Mouse (Mus musculus) skeletal muscle tissue, postnatal 0 days (tissue): ENCODE results near the gene Fbxo45. TPM values are rescaled to one million over a fixed set of nuclear protein-coding genes. Genes with fewer than 3 reads are reported as not detected.
A peak's percentile ranks its signal among the peaks of the same experiment; 100 is the strongest.

Experiments
- microRNA counts: library from miRNA; unstranded; fragments of <30 nt; microRNA quantifications from one replicate; lab custom pipeline; 2015
- microRNA-seq, 2 experiments: library from miRNA; unstranded; fragments of <30 nt; microRNA quantifications; one replicate each; pipeline ENCODE4; 2016
- polyA plus RNA-seq: library from polyadenylated mRNA; unstranded; fragments of >200 nt; fragmentation: Nextera tagmentation; extraction: Ambion mirVana; gene quantifications from 2 replicates; pipeline ENCODE4 v1.2.1, GENCODE M21; 2015

Fbxo45 gene
- 4.6 and 5.6 TPM in 2 replicates for polyA plus RNA-seq

DNA sequence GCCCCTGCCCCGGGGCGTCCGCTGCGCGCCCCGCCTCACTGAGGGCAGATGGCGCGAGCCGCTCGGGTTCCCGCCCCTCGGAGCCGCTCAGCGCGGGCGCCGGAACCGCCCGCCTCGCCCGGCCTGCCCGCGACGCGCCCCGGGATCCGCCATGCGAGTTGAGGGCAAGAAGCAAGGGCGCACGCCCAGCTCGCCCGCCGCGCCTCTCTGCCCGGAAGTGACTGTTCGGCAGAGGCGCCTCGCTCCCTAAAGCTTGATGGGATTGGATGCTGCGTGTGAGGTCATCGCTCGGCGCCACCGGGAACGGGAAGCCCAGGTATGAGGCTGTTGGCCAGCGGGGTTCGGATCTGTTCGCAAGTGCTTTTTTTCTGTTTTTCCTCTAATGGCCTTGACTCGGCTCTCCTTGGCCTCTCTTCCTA lies at the start of gene Fbxo45, which contains the start of gene Wdr53:
Gene Fbxo45, minus strand, starts transcription at position 207 of the 419 bp plus-strand sequence.
Gene Wdr53, plus strand, starts transcription at position 276 of the 419 bp plus-strand sequence.

DNA sequence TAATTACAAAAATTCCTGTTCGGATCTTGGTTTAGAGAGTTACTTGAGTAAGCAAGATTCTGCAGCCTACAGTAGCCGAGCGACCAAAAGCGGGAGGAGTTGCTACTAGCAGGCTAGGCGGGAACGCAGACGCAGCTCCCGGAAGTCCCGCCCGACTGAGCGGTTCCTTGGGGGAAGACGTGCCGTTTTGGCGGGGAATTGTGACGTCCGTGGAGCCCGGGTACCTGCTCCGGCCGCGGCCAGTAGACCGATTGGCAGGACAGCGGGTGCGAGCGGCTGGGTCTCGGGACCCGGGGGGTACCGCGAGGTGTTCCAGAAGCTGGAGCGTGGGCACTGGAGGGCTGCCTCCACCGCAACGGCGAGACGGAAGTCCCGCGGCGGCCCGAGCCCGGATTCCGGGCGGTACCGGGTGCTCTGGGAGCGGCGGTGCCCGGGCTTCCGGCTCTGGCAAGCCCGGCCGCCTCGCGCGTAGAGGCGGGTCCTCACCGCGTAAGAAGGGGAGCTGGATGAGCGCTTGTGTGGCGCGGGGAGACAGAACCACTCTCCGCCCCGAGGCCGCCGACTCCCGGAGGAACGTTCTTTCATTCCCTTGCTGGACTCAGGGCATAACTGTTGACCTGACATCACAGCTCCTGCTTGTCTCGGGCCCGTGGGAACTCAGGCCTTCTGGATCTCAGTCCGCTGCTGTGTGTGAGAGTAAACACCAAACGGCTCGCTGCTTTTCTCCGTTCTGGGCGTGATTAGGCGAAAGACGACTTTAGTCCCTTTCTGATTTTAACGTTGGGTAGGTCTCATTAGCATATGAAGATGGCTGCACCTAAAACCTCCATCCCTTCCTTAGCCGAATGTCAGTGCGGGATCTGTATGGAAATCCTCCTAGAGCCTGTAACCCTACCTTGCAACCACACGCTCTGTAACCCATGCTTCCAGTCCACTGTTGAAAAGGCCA lies 30.6 kb upstream of the Fbxo45 start, which contains the start of gene Rnf168:
Gene Rnf168, plus strand, starts transcription at position 152 of the 949 bp plus-strand sequence.

DNA sequence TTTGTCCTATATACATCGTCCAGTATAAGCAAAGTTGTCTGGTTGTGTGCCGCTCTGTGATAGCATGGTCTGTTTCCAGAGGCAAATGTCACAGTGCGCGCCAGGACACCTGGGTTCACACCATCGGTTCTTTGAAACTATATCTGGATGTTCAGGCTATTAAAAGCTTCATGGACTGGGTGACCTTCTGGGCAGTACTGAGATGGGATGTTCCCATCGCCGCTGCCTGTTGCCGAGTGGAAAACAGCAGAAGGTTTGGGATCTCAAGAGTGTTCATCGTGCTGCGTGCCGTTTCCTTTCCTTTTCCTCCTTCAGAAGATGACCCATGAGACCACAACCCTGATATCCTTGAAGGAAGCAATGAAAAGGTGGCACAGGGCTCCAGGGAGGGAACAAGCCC lies 24.3 kb upstream of the Fbxo45 start, which contains the start of gene Smco1:
Gene Smco1, plus strand, starts transcription at position 178 of the 400 bp plus-strand sequence.

MicroRNAs encoded within 50 kb of the gene (microRNA counts, 519-probe panel; counts per million panel counts)
- 296 counts per million, percentile 58 among the panel's probes with 10 or more counts for microRNA mmu-miR-1946a (lab: Ali Mortazavi, UCI)

Small RNA genes within 50 kb of the gene (microRNA-seq; reads per million reads assigned to microRNA genes)
- gene Mir1946a = 0 reads per million in 2 experiments

Other genes starting within 250 kb of the Fbxo45 start
- gene Senp5, start 243.9 kb downstream of the Fbxo45 start, polyA plus RNA-seq = 6.2 and 6.3 TPM in 2 replicates
- gene Pak2, start 167.8 kb downstream of the Fbxo45 start, polyA plus RNA-seq = 15.9 and 16.9 TPM in 2 replicates
- gene Pigx, start 147.4 kb downstream of the Fbxo45 start, polyA plus RNA-seq = 37.9 and 38.3 TPM in 2 replicates
- gene Cep19, start 147.4 kb downstream of the Fbxo45 start, polyA plus RNA-seq = 9.8 and 11.2 TPM in 2 replicates
- gene Nrros, start 81.6 kb downstream of the Fbxo45 start, polyA plus RNA-seq = 13.0 and 20.7 TPM in 2 replicates
- gene Bex6, start 67.3 kb downstream of the Fbxo45 start, polyA plus RNA-seq = not detected in 2 replicates
- 11.3 and 13.7 TPM in 2 replicates for gene Wdr53, start 69 bp upstream of the Fbxo45 start, polyA plus RNA-seq
- gene Smco1, start 24.3 kb upstream of the Fbxo45 start, polyA plus RNA-seq = 3.0 and 3.2 TPM in 2 replicates
- gene Rnf168, start 30.3 kb upstream of the Fbxo45 start, polyA plus RNA-seq = 9.3 and 12.2 TPM in 2 replicates
- 10.4 and 11.0 TPM in 2 replicates for gene Ubxn7, start 85.1 kb upstream of the Fbxo45 start, polyA plus RNA-seq
- gene Tm4sf19, start 153.3 kb upstream of the Fbxo45 start, polyA plus RNA-seq = not detected in 2 replicates
- gene Tctex1d2, start 172.5 kb upstream of the Fbxo45 start, polyA plus RNA-seq = 13.1 and 15.3 TPM in 2 replicates
- 43.1 and 43.9 TPM in 2 replicates for gene Pcyt1a, start 183.8 kb upstream of the Fbxo45 start, polyA plus RNA-seq
- gene Slc51a, start 240.7 kb upstream of the Fbxo45 start, polyA plus RNA-seq = 0.09 and 0.23 TPM in 2 replicates
- gene Zdhhc19, start 249.1 kb upstream of the Fbxo45 start, polyA plus RNA-seq = not detected in 2 replicates